Mouse (Mus musculus): ENCODE results near the gene E4f1. TPM values are rescaled to one million over a fixed set of nuclear protein-coding genes. Genes with fewer than 3 reads are reported as not detected.
"Not testable (repeated sequence)": the region's sequence is repeated elsewhere in the genome, so short reads cannot be mapped to it uniquely, and the experiment has no call there.

Gene E4f1
- polyA plus RNA-seq, 1 experiment from 2014 or later: 54.0 TPM

GRCm38 (mm10) chr17:24463374-24464133, 6.6 kb downstream of the E4f1 start:
- Histone ChIP-seq H3K4me1 (replicated peaks; ENCODE audit: control insufficient read depth, insufficient read depth, low read length) (no peaks in the 10 kb centered on the region), H3K27me3 (replicated peaks; ENCODE audit: control insufficient read depth, insufficient read depth, low read length) (no peaks in the 10 kb centered on the region), H3K27ac (ENCODE audit: low read length) (no peak overlapping the region), H3K36me3 (ENCODE audit: control insufficient read depth, insufficient read depth) (no peaks in the 10 kb centered on the region), H3K4me2 (ENCODE audit: low read length) (no peak overlapping the region), H3K4me3 (replicated peaks; ENCODE audit: low read length) (no peak overlapping the region), H3K9me3 (ENCODE audit: control insufficient read depth, low read length) (no peaks in the 10 kb centered on the region), H3K9ac (replicated peaks; ENCODE audit: low read depth, low read length) (no peak overlapping the region)
- WGBS: 56% methylated on average over 6 of the region's 6 CpGs
- no peak for ATAC-seq

GRCm38 (mm10) chr17:24462932-24463331, 7.2 kb downstream of the E4f1 start:
- ATAC-seq: no peak
- H3K9ac ChIP-seq (replicated peaks; ENCODE audit: low read depth, low read length): no peak overlapping the region
- no peaks in the 10 kb centered on the region for H3K4me1 ChIP-seq (replicated peaks; ENCODE audit: control insufficient read depth, insufficient read depth, low read length)
- WGBS: 92% methylated on average over 1 of the region's 1 CpGs
- H3K9me3 ChIP-seq (ENCODE audit: control insufficient read depth, low read length): no peaks in the 10 kb centered on the region
- H3K27me3 ChIP-seq (replicated peaks; ENCODE audit: control insufficient read depth, insufficient read depth, low read length): no peaks in the 10 kb centered on the region
- no peak overlapping the region for H3K4me3 ChIP-seq (replicated peaks; ENCODE audit: low read length)
- no peak overlapping the region for H3K27ac ChIP-seq (ENCODE audit: low read length)
- H3K4me2 ChIP-seq (ENCODE audit: low read length): no peak overlapping the region
- H3K36me3 ChIP-seq (ENCODE audit: control insufficient read depth, insufficient read depth): no peaks in the 10 kb centered on the region

- H3K27me3 ChIP-seq (replicated peaks; ENCODE audit: control insufficient read depth, insufficient read depth, low read length): no peaks in the 10 kb centered on the region
- H3K27ac ChIP-seq (ENCODE audit: low read length): no peak overlapping the region
- H3K36me3 ChIP-seq (ENCODE audit: control insufficient read depth, insufficient read depth): no peaks in the 10 kb centered on the region
- H3K4me2 ChIP-seq (ENCODE audit: low read length): no peak overlapping the region
- 60% methylated on average over 2 of the region's 2 CpGs for WGBS
- no peak overlapping the region for H3K9ac ChIP-seq (replicated peaks; ENCODE audit: low read depth, low read length)
- H3K4me3 ChIP-seq (replicated peaks; ENCODE audit: low read length): no peak overlapping the region
- no peaks in the 10 kb centered on the region for H3K9me3 ChIP-seq (ENCODE audit: control insufficient read depth, low read length)
- H3K4me1 ChIP-seq (replicated peaks; ENCODE audit: control insufficient read depth, insufficient read depth, low read length): no peaks in the 10 kb centered on the region
- no peak for ATAC-seq
These were observed 8.5 kb downstream of the E4f1 start for GRCm38 (mm10) chr17:24461580-24461979.

- not testable (repeated sequence) for ATAC-seq; H3K36me3 ChIP-seq (ENCODE audit: control insufficient read depth, insufficient read depth); H3K9me3 ChIP-seq (ENCODE audit: control insufficient read depth, low read length); H3K27me3 ChIP-seq (replicated peaks; ENCODE audit: control insufficient read depth, insufficient read depth, low read length); H3K27ac ChIP-seq (ENCODE audit: low read length); H3K9ac ChIP-seq (replicated peaks; ENCODE audit: low read depth, low read length)
- H3K4me3 ChIP-seq (replicated peaks; ENCODE audit: low read length): peak overlapping the region; percentile 90; the same call in 1 of the 2 replicates
- H3K4me2 ChIP-seq (ENCODE audit: low read length): peak overlapping the region; percentile 20
- WGBS: 46% methylated on average over 10 of the region's 10 CpGs
- peaks cover 13% of the 10 kb centered on the region for H3K4me1 ChIP-seq (replicated peaks; ENCODE audit: control insufficient read depth, insufficient read depth, low read length)
These were observed 14.4 kb downstream of the E4f1 start for GRCm38 (mm10) chr17:24455523-24456206.

GRCm38 (mm10) chr17:24454756-24455522, 15.2 kb downstream of the E4f1 start:
- ATAC-seq: peak; percentile 94
- WGBS: under 1% methylated on average over 67 of the region's 67 CpGs

GRCm38 (mm10) chr17:24454218-24454755, 15.8 kb downstream of the E4f1 start:
- Histone ChIP-seq H3K36me3 (ENCODE audit: control insufficient read depth, insufficient read depth) (peaks cover 12% of the 10 kb centered on the region), H3K4me3 (replicated peaks; ENCODE audit: low read length) (peak overlapping the region; percentile 90), H3K4me1 (replicated peaks; ENCODE audit: control insufficient read depth, insufficient read depth, low read length) (peaks cover 13% of the 10 kb centered on the region), H3K4me2 (ENCODE audit: low read length) (peak overlapping the region; percentile 80), H3K27ac (ENCODE audit: low read length) (peak overlapping the region; percentile 87), H3K27me3 (replicated peaks; ENCODE audit: control insufficient read depth, insufficient read depth, low read length) (no peaks in the 10 kb centered on the region), H3K9me3 (ENCODE audit: control insufficient read depth, low read length) (no peaks in the 10 kb centered on the region), H3K9ac (replicated peaks; ENCODE audit: low read depth, low read length) (peak overlapping the region; percentile 75)
- 8% methylated on average over 14 of the region's 14 CpGs for WGBS
- ATAC-seq: no peak

More at GRCm38 (mm10) chr17:24454756-24455522, 15.2 kb downstream of the E4f1 start:
- Histone ChIP-seq H3K4me1 (replicated peaks; ENCODE audit: control insufficient read depth, insufficient read depth, low read length) (peaks cover 13% of the 10 kb centered on the region), H3K4me3 (replicated peaks; ENCODE audit: low read length) (peak overlapping the region; percentile 90), H3K27ac (ENCODE audit: low read length) (peak overlapping the region; percentile 87), H3K27me3 (replicated peaks; ENCODE audit: control insufficient read depth, insufficient read depth, low read length) (no peaks in the 10 kb centered on the region), H3K9me3 (ENCODE audit: control insufficient read depth, low read length) (no peaks in the 10 kb centered on the region), H3K4me2 (ENCODE audit: low read length) (peak overlapping the region; percentile 80), H3K9ac (replicated peaks; ENCODE audit: low read depth, low read length) (peak overlapping the region; percentile 75), H3K36me3 (ENCODE audit: control insufficient read depth, insufficient read depth) (peaks cover 8% of the 10 kb centered on the region)

- Histone ChIP-seq H3K4me1 (replicated peaks; ENCODE audit: control insufficient read depth, insufficient read depth, low read length) (peaks cover 13% of the 10 kb centered on the region), H3K27ac (ENCODE audit: low read length) (no peak overlapping the region), H3K9me3 (ENCODE audit: control insufficient read depth, low read length) (no peaks in the 10 kb centered on the region), H3K4me3 (replicated peaks; ENCODE audit: low read length) (no peak overlapping the region), H3K9ac (replicated peaks; ENCODE audit: low read depth, low read length) (no peak overlapping the region), H3K36me3 (ENCODE audit: control insufficient read depth, insufficient read depth) (peaks cover 18% of the 10 kb centered on the region), H3K27me3 (replicated peaks; ENCODE audit: control insufficient read depth, insufficient read depth, low read length) (no peaks in the 10 kb centered on the region), H3K4me2 (ENCODE audit: low read length) (no peak overlapping the region)
- 83% methylated on average over 2 of the region's 2 CpGs for WGBS
- ATAC-seq: no peak
These were observed 16.7 kb downstream of the E4f1 start for GRCm38 (mm10) chr17:24453372-24453771.

GRCm38 (mm10) chr17:24451220-24451619, 18.9 kb downstream of the E4f1 start:
- H3K4me2 ChIP-seq (ENCODE audit: low read length): no peak overlapping the region
- H3K9ac ChIP-seq (replicated peaks; ENCODE audit: low read depth, low read length): no peak overlapping the region
- no peaks in the 10 kb centered on the region for H3K27me3 ChIP-seq (replicated peaks; ENCODE audit: control insufficient read depth, insufficient read depth, low read length)
- H3K36me3 ChIP-seq (ENCODE audit: control insufficient read depth, insufficient read depth): peaks cover 30% of the 10 kb centered on the region
- ATAC-seq: no peak
- no peak overlapping the region for H3K27ac ChIP-seq (ENCODE audit: low read length)
- no peak overlapping the region for H3K4me3 ChIP-seq (replicated peaks; ENCODE audit: low read length)
- WGBS: 95% methylated on average over 6 of the region's 6 CpGs
- H3K9me3 ChIP-seq (ENCODE audit: control insufficient read depth, low read length): no peaks in the 10 kb centered on the region
- H3K4me1 ChIP-seq (replicated peaks; ENCODE audit: control insufficient read depth, insufficient read depth, low read length): peaks cover 13% of the 10 kb centered on the region

- Histone ChIP-seq H3K27ac (ENCODE audit: low read length) (no peak overlapping the region), H3K4me1 (replicated peaks; ENCODE audit: control insufficient read depth, insufficient read depth, low read length) (peaks cover 13% of the 10 kb centered on the region), H3K4me3 (replicated peaks; ENCODE audit: low read length) (no peak overlapping the region), H3K9ac (replicated peaks; ENCODE audit: low read depth, low read length) (no peak overlapping the region), H3K4me2 (ENCODE audit: low read length) (no peak overlapping the region), H3K9me3 (ENCODE audit: control insufficient read depth, low read length) (no peaks in the 10 kb centered on the region), H3K36me3 (ENCODE audit: control insufficient read depth, insufficient read depth) (peaks cover 45% of the 10 kb centered on the region), H3K27me3 (replicated peaks; ENCODE audit: control insufficient read depth, insufficient read depth, low read length) (no peaks in the 10 kb centered on the region)
- no peak for ATAC-seq
- 92% methylated on average over 6 of the region's 6 CpGs for WGBS
These were observed 20.6 kb downstream of the E4f1 start for GRCm38 (mm10) chr17:24449507-24449906.
